Mouse (Mus musculus): Measurements from ENCODE around the gene Gk2.

Gk2 gene

GRCm38 (mm10) chr5:97456816-97457215 lies at the start of gene Gk2:
Gene Gk2 (minus strand): TSS chr5:97457021.
- no peak for DNase-seq (ENCODE audit: low spot score in 2 of 2)

- no peak for DNase-seq (ENCODE audit: low spot score in 2 of 2)
Observed at GRCm38 (mm10) chr5:97498041-97498440, 41.2 kb upstream of the Gk2 start.

- DNase-seq (ENCODE audit: low spot score in 2 of 2) = no peak
Observed at GRCm38 (mm10) chr5:97495488-97496092, 38.8 kb upstream of the Gk2 start.

- no peak for DNase-seq (ENCODE audit: low spot score in 2 of 2)
Observed at GRCm38 (mm10) chr5:97493421-97493820, 36.6 kb upstream of the Gk2 start.

- no peak for DNase-seq (ENCODE audit: low spot score in 2 of 2)
Observed at GRCm38 (mm10) chr5:97486141-97486540, 29.3 kb upstream of the Gk2 start.

- DNase-seq (ENCODE audit: low spot score in 2 of 2) = no peak
Observed at GRCm38 (mm10) chr5:97479991-97480390, 23.2 kb upstream of the Gk2 start.

- DNase-seq (ENCODE audit: low spot score in 2 of 2) = no peak
Observed at GRCm38 (mm10) chr5:97467246-97467645, 10.4 kb upstream of the Gk2 start.

- no peak for DNase-seq (ENCODE audit: low spot score in 2 of 2)
Observed at GRCm38 (mm10) chr5:97466430-97467158, 9.8 kb upstream of the Gk2 start.

- no peak for DNase-seq (ENCODE audit: low spot score in 2 of 2)
Observed at GRCm38 (mm10) chr5:97465956-97466355, 9.1 kb upstream of the Gk2 start.

GRCm38 (mm10) chr5:97462856-97463255 lies 6.0 kb upstream of the Gk2 start:
- DNase-seq (ENCODE audit: low spot score in 2 of 2) = no peak

- no peak for DNase-seq (ENCODE audit: low spot score in 2 of 2)
Observed at GRCm38 (mm10) chr5:97451451-97451850, 5.4 kb downstream of the Gk2 start.

- no peak for DNase-seq (ENCODE audit: low spot score in 2 of 2)
Observed at GRCm38 (mm10) chr5:97444191-97444590, 12.6 kb downstream of the Gk2 start.

GRCm38 (mm10) chr5:97432512-97432911 lies 24.3 kb downstream of the Gk2 start:
- no peak for DNase-seq (ENCODE audit: low spot score in 2 of 2)

- no peak for DNase-seq (ENCODE audit: low spot score in 2 of 2)
Observed at GRCm38 (mm10) chr5:97429976-97430375, 26.8 kb downstream of the Gk2 start.

- no peak for DNase-seq (ENCODE audit: low spot score in 2 of 2)
Observed at GRCm38 (mm10) chr5:97421669-97422068, 35.2 kb downstream of the Gk2 start.

GRCm38 (mm10) chr5:97417185-97417584 lies 39.6 kb downstream of the Gk2 start:
- no peak for DNase-seq (ENCODE audit: low spot score in 2 of 2)

GRCm38 (mm10) chr5:97415837-97416236 lies 41.0 kb downstream of the Gk2 start:
- no peak for DNase-seq (ENCODE audit: low spot score in 2 of 2)

GRCm38 (mm10) chr5:97413716-97414115 lies 43.1 kb downstream of the Gk2 start:
- DNase-seq (ENCODE audit: low spot score in 2 of 2) = no peak

- no peak for DNase-seq (ENCODE audit: low spot score in 2 of 2)
Observed at GRCm38 (mm10) chr5:97410190-97410589, 46.6 kb downstream of the Gk2 start.

GRCm38 (mm10) chr5:97409234-97409704 lies 47.6 kb downstream of the Gk2 start:
- no peak for DNase-seq (ENCODE audit: low spot score in 2 of 2)
